Mouse (Mus musculus) brain, embryonic 14.5 days (tissue): Measurements from ENCODE around the gene Spc24.
A peak's percentile ranks its signal among the peaks of the same experiment; 100 is the strongest.

Source experiments
- CTCF ChIP-seq: fragments of 200-500 bp; IDR thresholded peaks from 2 replicates; pipeline ENCODE4 v1.5.1; 2012; ENCODE audit warnings: inconsistent platforms, mild to moderate bottlenecking, moderate library complexity, borderline replicate concordance; ENCODE audit not compliant: insufficient read depth, insufficient read length; ENCODE audit errors: extremely low read depth
- POLR2A ChIP-seq: fragments of 200-500 bp; IDR thresholded peaks from 2 replicates; pipeline ENCODE4 v1.6.1; 2012; ENCODE audit warnings: mild to moderate bottlenecking, inconsistent platforms, borderline replicate concordance; ENCODE audit not compliant: poor library complexity, insufficient read depth, insufficient read length, severe bottlenecking; ENCODE audit errors: extremely low read depth

GRCm38 (mm10) chr9:21803986-21804644 lies 44.0 kb upstream of the Spc24 start:
- no peak for TF ChIP-seq POLR2A
- peak; percentile 96 for TF ChIP-seq CTCF
